Mouse (Mus musculus): ENCODE measurements around the gene Zcchc10. TPM values are rescaled to one million over a fixed set of nuclear protein-coding genes. Genes with fewer than 3 reads are reported as not detected.
A peak's percentile ranks its signal among the peaks of the same experiment; 100 is the strongest.
"Not testable (repeated sequence)": the region's sequence is repeated elsewhere in the genome, so short reads cannot be mapped to it uniquely, and the experiment has no call there.

Zcchc10 gene
- polyA plus RNA-seq, 1 experiment from 2014 or later: 7.8 TPM

DNA sequence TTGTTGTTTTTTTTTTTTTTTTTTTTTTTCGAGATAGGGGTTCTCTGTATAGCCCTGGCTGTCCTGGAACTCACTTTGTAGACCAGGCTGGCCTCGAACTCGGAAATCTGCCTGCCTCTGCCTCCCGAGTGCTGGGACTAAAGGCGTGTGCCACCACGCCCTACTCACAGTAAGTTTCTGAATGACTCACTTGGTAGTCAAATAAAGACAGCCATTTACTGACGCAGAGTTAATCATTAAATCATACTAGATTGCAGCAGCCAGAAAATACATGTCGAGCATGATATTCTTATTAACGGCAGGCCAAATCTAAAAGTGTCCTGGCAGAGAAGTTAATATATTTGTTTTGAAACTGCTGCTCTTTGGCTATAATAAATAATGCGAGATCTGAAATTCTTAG lies 16.5 kb downstream of the Zcchc10 start:
- not testable (repeated sequence) for H3K27ac ChIP-seq (replicated peaks); H3K36me3 ChIP-seq (replicated peaks); H3K4me3 ChIP-seq (replicated peaks); H3K27me3 ChIP-seq; H3K9ac ChIP-seq; H3K4me2 ChIP-seq; ATAC-seq (ENCODE audit: insufficient read depth); H3K9me3 ChIP-seq (replicated peaks)
- WGBS (ENCODE audit: insufficient replicate concordance): 68% methylated on average over 10 of the region's 10 CpGs
- H3K4me1 ChIP-seq (replicated peaks): peaks cover 16% of the 10 kb centered on the region

DNA sequence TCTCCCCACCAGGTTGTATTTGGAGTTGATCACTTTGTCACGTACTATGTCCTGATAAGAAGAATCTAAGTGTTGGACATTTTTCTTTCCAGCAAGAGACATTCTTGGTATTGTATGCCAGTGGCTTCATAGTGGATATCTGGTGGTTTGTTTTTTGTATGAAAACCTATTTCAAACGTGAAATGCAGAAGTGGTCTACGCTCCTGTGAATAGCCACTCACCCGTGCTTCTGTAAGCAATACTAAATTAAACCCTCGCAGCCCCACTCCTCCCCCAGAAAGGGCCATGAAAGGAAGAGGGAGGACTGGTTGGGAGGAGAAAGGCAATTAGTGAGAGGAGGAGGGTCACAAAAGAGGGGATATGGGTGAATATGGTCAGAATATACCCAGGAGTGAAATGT lies 18.2 kb downstream of the Zcchc10 start:
- Histone ChIP-seq H3K4me2 (no peak overlapping the region), H3K9me3 (replicated peaks) (no peaks in the 10 kb centered on the region), H3K27ac (replicated peaks) (no peak overlapping the region), H3K27me3 (0 out of 2 replicates have a peak, but pooled peaks cover 3% of the 10 kb centered on the region), H3K36me3 (replicated peaks) (no peaks in the 10 kb centered on the region), H3K4me3 (replicated peaks) (no peak overlapping the region), H3K9ac (no peak overlapping the region), H3K4me1 (replicated peaks) (peaks cover 15% of the 10 kb centered on the region)
- WGBS (ENCODE audit: insufficient replicate concordance): 16% methylated on average over 5 of the region's 5 CpGs
- ATAC-seq (ENCODE audit: insufficient read depth): no peak

DNA sequence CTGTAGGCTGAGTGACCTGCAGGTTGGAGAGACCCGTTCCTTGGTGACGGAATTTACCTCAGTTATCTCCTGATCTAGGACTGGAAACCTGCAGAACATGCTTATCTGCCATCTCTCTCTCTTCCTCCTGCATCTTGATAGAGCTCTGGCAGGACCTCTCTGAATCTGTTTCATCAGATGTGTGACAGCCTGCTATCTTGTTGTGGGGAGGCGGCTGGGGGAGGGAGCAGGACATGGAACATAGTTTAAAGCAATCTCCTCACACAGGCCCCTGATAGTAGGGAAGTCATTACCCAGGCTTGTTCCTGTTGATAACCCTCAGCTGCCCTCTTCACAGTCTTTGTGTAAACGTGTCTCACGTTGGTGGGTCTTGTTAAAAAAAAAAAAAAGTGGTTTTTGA lies 20.8 kb downstream of the Zcchc10 start:
- H3K4me2 ChIP-seq: no peak overlapping the region
- H3K4me1 ChIP-seq (replicated peaks): peaks cover 21% of the 10 kb centered on the region
- H3K27me3 ChIP-seq: peaks cover 11% of the 10 kb centered on the region; the same call in 1 of the 2 replicates
- H3K9me3 ChIP-seq (replicated peaks): no peaks in the 10 kb centered on the region
- ATAC-seq (ENCODE audit: insufficient read depth): no peak
- no peaks in the 10 kb centered on the region for H3K36me3 ChIP-seq (replicated peaks)
- no peak overlapping the region for H3K4me3 ChIP-seq (replicated peaks)
- H3K9ac ChIP-seq: no peak overlapping the region
- no peak overlapping the region for H3K27ac ChIP-seq (replicated peaks)
- 8% methylated on average over 5 of the region's 5 CpGs for WGBS (ENCODE audit: insufficient replicate concordance)

DNA sequence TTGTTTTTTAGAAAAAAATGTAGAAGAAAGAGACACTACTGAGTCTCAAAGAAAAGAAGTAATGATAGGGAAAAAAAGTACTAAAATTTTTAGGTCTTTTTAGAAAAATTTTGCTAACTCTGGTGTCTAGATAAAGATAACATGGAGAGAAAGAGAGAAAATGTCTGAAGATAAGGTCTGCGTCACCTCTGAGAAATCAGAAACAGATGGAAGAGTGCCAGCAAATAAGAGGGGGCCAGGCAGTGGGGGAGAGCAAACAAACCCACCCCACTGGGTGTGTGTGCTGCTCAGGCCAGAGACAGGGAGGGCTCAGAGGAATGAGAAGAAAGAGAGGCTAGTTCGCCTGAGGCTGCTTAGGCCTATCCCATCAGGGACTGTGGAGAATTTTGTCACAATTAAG lies 21.3 kb downstream of the Zcchc10 start:
- ATAC-seq (ENCODE audit: insufficient read depth): no peak
- Histone ChIP-seq H3K27me3 (peaks cover 11% of the 10 kb centered on the region; the same call in 1 of the 2 replicates), H3K4me1 (replicated peaks) (peaks cover 21% of the 10 kb centered on the region), H3K9ac (no peak overlapping the region), H3K9me3 (replicated peaks) (no peaks in the 10 kb centered on the region), H3K27ac (replicated peaks) (no peak overlapping the region), H3K36me3 (replicated peaks) (no peaks in the 10 kb centered on the region), H3K4me2 (no peak overlapping the region), H3K4me3 (replicated peaks) (no peak overlapping the region)
- 17% methylated on average over 2 of the region's 2 CpGs for WGBS (ENCODE audit: insufficient replicate concordance)

DNA sequence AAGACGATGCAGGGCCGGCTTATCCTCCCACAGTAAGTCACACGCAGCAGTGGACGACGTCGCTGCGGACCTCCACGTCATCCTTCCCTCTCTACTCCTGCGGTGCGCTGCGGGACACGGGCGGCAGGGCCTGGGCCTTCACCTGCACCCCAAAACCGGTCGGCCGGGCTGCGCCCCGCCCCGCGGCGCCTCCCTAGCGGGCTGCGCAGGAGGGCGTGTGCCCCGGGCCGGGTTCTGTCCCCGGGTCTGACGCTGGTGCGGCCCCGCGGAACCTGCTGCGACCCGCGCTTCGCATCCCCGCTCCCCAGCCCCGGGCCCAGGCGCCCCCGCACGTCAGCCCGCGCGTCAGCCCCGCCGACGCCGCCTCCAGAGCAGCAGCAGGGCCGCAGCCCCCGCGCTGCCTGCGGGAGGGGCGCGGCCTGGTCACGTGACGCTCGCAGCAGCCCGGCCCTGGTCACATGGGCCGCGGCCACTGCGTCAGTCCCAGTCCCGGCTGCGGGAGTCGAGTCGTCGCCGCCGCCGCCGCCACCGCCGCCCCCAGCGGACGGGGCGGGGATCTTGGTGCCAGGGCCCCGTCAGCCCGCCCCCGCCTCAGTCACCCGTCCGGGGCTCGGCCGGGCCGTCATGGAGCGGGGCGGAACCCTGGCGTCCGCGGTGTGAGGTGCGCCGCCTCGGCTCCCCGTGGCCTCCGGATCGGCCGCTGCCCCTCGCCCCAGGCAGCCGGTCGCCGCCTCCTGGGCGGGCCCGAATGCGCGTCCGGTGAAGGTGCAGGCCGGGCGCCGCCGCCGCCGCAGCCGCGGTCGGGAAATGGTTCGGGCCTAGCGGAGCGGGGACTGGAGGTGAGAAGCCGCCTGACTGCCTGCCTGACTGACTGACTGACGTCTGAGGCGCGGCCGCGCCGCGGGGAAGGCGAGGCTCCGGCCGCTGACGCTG lies 26.1 kb downstream of the Zcchc10 start, which contains the start of gene Aff4:
Gene Aff4 (plus strand): TSS at position 543 of the 933 bp plus-strand sequence.
- under 1% methylated on average over 126 of the region's 127 CpGs for WGBS (ENCODE audit: insufficient replicate concordance)
- Histone ChIP-seq H3K9me3 (replicated peaks) (no peaks in the 10 kb centered on the region), H3K9ac (peak within 1 kb of the TSS; percentile 91), H3K4me3 (replicated peaks) (peak within 1 kb of the TSS; percentile 94), H3K27ac (replicated peaks) (peak within 1 kb of the TSS; percentile 97), H3K36me3 (replicated peaks) (no peaks in the 10 kb centered on the region), H3K4me1 (replicated peaks) (peaks cover 25% of the 10 kb centered on the region), H3K4me2 (peak within 1 kb of the TSS; percentile 94), H3K27me3 (peaks cover 11% of the 10 kb centered on the region; the same call in 1 of the 2 replicates)
- ATAC-seq (ENCODE audit: insufficient read depth): peak; percentile 93

DNA sequence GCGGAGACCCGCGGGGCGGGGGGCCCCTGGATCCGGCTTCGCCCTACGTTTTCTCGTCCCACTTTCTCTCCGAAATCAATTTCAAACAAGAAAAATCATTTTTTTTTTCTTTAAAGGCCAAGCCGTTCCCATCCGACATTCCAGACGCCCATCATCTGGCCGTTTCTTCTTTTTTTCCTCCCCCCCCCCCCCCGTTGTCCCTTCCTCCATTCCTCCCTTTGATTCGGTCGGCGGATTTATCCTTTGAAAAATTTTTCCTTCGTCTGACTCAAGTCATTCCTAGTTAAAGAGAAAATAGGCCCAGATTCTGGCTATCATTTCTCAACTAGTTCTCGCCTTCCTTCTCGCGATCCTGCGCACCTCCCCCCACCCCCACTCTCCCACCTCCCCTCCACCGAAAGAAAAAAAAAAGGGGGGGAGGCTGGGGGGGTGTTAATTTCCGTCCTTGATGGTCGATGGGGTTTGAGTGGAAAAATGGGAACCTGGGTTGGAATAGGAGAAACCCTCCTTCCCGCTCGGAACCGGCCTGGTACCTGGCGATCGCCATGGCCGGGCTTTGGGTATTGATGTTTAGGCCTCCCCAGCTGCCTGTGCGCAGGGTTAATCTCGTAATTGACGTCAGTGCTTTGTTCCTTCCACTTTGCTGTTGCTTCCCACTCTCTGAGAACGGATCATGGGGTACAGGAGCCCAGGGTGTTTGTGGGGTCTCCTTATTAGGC lies 26.9 kb downstream of the Zcchc10 start:
- Histone ChIP-seq H3K4me3 (replicated peaks) (peak overlapping the region; percentile 94), H3K4me2 (peak overlapping the region; percentile 94), H3K27ac (replicated peaks) (peak overlapping the region; percentile 97), H3K36me3 (replicated peaks) (no peaks in the 10 kb centered on the region), H3K27me3 (peaks cover 11% of the 10 kb centered on the region; the same call in 1 of the 2 replicates), H3K9ac (peak overlapping the region; percentile 91), H3K4me1 (replicated peaks) (peaks cover 22% of the 10 kb centered on the region), H3K9me3 (replicated peaks) (no peaks in the 10 kb centered on the region)
- ATAC-seq (ENCODE audit: insufficient read depth): no peak
- under 1% methylated on average over 35 of the region's 35 CpGs for WGBS (ENCODE audit: insufficient replicate concordance)

DNA sequence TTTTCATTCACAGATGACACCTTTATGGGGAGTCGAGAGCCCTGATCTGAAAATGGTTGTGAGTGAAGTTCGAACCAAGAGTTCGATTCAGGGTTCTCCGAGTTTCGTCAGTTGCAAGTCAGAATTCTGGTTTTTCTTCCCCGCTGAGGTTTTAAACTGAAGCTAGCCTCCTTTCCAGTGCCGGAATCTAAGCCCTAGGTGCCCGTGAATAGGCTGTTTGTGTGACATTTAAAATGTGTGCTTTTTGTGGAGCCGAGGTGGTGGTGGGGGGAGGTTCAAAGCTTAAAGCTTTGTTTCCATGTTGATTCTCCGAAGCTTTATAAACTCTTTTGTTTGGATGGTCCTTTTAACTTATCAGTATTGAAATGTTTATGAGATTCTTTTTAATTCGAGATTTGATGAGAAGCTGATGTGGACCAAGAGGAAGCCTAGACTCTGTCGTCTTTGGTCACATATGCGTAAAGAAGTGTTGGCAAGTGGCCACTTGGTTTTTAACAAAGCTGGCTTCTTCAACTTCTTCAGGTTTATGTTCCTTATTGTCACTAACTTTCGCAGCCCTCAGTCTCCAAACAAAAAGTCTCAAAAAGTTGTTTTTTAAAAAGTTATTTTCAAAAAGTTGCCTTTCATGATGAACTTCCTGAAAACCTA lies 27.6 kb downstream of the Zcchc10 start:
- H3K4me1 ChIP-seq (replicated peaks): peaks cover 23% of the 10 kb centered on the region
- H3K27me3 ChIP-seq: peaks cover 10% of the 10 kb centered on the region; the same call in 1 of the 2 replicates
- H3K9ac ChIP-seq: peak overlapping the region; percentile 91
- H3K9me3 ChIP-seq (replicated peaks): no peaks in the 10 kb centered on the region
- no peaks in the 10 kb centered on the region for H3K36me3 ChIP-seq (replicated peaks)
- peak overlapping the region; percentile 94 for H3K4me3 ChIP-seq (replicated peaks)
- H3K4me2 ChIP-seq: peak overlapping the region; percentile 94
- 9% methylated on average over 14 of the region's 14 CpGs for WGBS (ENCODE audit: insufficient replicate concordance)
- ATAC-seq (ENCODE audit: insufficient read depth): no peak
- peak overlapping the region; percentile 97 for H3K27ac ChIP-seq (replicated peaks)

DNA sequence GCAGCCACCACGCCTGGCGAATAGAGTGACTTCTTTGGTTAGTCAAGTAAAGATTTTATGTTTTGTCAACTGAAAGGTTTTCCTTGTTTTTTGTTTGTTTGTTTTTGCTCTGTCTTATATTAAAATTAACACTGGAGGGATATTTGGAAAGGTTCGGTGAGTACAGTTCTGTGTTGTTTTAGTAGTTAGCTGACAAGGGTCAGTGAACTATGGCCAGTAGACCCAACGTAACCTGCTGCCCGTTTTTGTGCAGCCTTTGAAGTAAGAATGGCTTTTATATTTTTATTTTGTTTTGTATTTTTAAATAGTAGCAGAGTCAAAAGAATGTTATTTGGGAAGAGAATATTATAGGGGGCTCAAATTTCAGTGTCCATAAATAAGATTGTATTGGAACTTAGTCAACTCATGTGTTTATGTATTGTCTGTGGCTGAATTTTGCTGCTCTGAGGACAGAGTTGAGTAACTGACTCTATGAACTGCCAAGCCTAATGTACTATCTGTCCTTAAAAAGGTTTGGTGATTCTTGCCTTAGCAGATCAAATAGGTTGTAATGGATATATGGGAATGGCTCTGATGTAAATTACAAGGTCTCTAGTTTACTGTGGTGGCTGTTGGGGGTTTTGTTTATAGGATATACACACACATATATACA lies 34.2 kb downstream of the Zcchc10 start:
- Histone ChIP-seq H3K4me2 (no peak overlapping the region), H3K36me3 (replicated peaks) (no peaks in the 10 kb centered on the region), H3K27ac (replicated peaks) (no peak overlapping the region), H3K4me1 (replicated peaks) (peaks cover 6% of the 10 kb centered on the region; the same call in 1 of the 2 replicates), H3K9me3 (replicated peaks) (no peaks in the 10 kb centered on the region), H3K4me3 (replicated peaks) (no peak overlapping the region), H3K9ac (no peak overlapping the region), H3K27me3 (no peaks in the 10 kb centered on the region)
- 73% methylated on average over 5 of the region's 5 CpGs for WGBS (ENCODE audit: insufficient replicate concordance)
- ATAC-seq (ENCODE audit: insufficient read depth): no peak

DNA sequence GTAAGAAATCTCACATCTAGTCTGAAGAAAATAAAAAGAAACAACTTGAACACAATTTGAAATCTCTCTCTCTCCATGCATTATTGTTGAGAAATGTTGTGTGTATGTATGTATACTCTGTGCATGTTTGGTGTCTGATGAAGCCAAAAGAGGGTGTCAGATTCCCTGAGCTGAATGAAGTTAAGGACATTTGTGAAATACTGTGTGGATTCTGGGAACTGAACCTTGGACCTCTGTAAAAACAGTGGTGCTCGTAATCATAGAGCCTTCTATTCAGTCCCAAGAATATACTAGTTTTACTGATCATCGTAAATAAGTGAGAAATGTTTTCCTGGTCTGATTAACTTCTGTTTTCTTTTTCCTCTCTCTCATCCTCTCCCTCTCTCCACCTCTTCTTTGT lies 42.6 kb downstream of the Zcchc10 start:
- no peak for ATAC-seq (ENCODE audit: insufficient read depth)
- H3K36me3 ChIP-seq (replicated peaks): peaks cover 10% of the 10 kb centered on the region
- no peak overlapping the region for H3K4me3 ChIP-seq (replicated peaks)
- no peak overlapping the region for H3K4me2 ChIP-seq
- H3K9ac ChIP-seq: no peak overlapping the region
- H3K27ac ChIP-seq (replicated peaks): no peak overlapping the region
- 70% methylated on average over 2 of the region's 2 CpGs for WGBS (ENCODE audit: insufficient replicate concordance)
- H3K27me3 ChIP-seq: no peaks in the 10 kb centered on the region
- no peaks in the 10 kb centered on the region for H3K4me1 ChIP-seq (replicated peaks)
- no peaks in the 10 kb centered on the region for H3K9me3 ChIP-seq (replicated peaks)

DNA sequence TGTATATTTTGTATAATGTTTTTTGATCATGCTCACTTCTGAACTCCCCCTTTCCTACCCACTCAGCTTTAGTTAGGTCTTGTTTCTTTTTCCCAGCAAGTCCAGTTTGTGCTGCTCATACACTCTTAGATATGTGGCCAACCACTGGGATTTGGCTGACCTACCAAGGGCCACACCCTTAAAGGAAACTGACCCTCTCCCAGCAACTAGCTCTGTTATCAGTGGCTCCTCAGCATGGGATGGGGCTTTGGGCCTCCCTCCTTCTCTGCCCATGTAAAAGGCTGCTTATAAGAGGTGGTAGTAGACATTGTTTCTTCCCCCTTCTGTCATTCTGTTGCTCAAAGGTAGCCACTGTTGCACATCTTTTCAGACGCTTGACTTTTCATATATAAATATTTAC lies 54.4 kb downstream of the Zcchc10 start:
- Histone ChIP-seq H3K4me2 (no peak overlapping the region), H3K4me1 (replicated peaks) (peaks cover 5% of the 10 kb centered on the region), H3K27ac (replicated peaks) (no peak overlapping the region), H3K9me3 (replicated peaks) (no peaks in the 10 kb centered on the region), H3K27me3 (no peaks in the 10 kb centered on the region), H3K4me3 (replicated peaks) (no peak overlapping the region), H3K9ac (no peak overlapping the region), H3K36me3 (replicated peaks) (peaks cover 15% of the 10 kb centered on the region)
- 48% methylated on average over 1 of the region's 1 CpGs for WGBS (ENCODE audit: insufficient replicate concordance)
- ATAC-seq (ENCODE audit: insufficient read depth): no peak; the same call in 1 of the 2 replicates

All from liver, embryonic 15.5 days (tissue).